Mouse (Mus musculus): ENCODE data around the gene Usf1. TPM values are rescaled to one million over a fixed set of nuclear protein-coding genes. Genes with fewer than 3 reads are reported as not detected.

The Usf1 gene
- polyA plus RNA-seq, 1 experiment from 2014 or later, result 70.9 TPM

GRCm38 (mm10) chr1:171388376-171389102 lies 22.6 kb upstream of the Usf1 start, which contains the start of gene Arhgap30:
Gene Arhgap30 (plus strand): TSS chr1:171388954.
- Histone ChIP-seq H3K27me3 (ENCODE audit: insufficient read depth, poor library complexity, severe bottlenecking) (peaks cover 25% of the 10 kb centered on the region), H3K36me3 (no peaks in the 10 kb centered on the region), H3K4me1 (peaks cover 6% of the 10 kb centered on the region; the same call in 1 of the 2 replicates), H3K4me3 (no peak within 1 kb of the TSS), H3K27ac (no peak within 1 kb of the TSS), H3K9me3 (no peaks in the 10 kb centered on the region)
- DNase-seq (ENCODE audit: low spot score), result no peak
- 76% methylated on average over 15 of the region's 15 CpGs for WGBS

GRCm38 (mm10) chr1:171390101-171390500 lies 21.0 kb upstream of the Usf1 start:
- no peak overlapping the region for H3K4me3 ChIP-seq
- H3K27me3 ChIP-seq (ENCODE audit: insufficient read depth, poor library complexity, severe bottlenecking), result peaks cover 14% of the 10 kb centered on the region
- H3K9me3 ChIP-seq, result no peaks in the 10 kb centered on the region
- 74% methylated on average over 4 of the region's 4 CpGs for WGBS
- H3K27ac ChIP-seq, result no peak overlapping the region
- no peak for DNase-seq (ENCODE audit: low spot score)
- H3K36me3 ChIP-seq, result no peaks in the 10 kb centered on the region
- H3K4me1 ChIP-seq, result peaks cover 6% of the 10 kb centered on the region; the same call in 1 of the 2 replicates

GRCm38 (mm10) chr1:171401821-171402220 lies 9.3 kb upstream of the Usf1 start:
- Histone ChIP-seq H3K4me3 (no peak overlapping the region), H3K9me3 (no peaks in the 10 kb centered on the region), H3K4me1 (no peaks in the 10 kb centered on the region), H3K36me3 (no peaks in the 10 kb centered on the region), H3K27me3 (ENCODE audit: insufficient read depth, poor library complexity, severe bottlenecking) (0 out of 2 replicates have a peak, but pooled peaks cover 3% of the 10 kb centered on the region), H3K27ac (no peak overlapping the region)
- WGBS, result 74% methylated on average over 4 of the region's 4 CpGs
- DNase-seq (ENCODE audit: low spot score), result no peak

GRCm38 (mm10) chr1:171402991-171403390 lies 8.1 kb upstream of the Usf1 start:
- DNase-seq (ENCODE audit: low spot score), result no peak
- Histone ChIP-seq H3K4me3 (no peak overlapping the region), H3K36me3 (no peaks in the 10 kb centered on the region), H3K4me1 (no peaks in the 10 kb centered on the region), H3K27ac (no peak overlapping the region), H3K27me3 (ENCODE audit: insufficient read depth, poor library complexity, severe bottlenecking) (peaks cover 5% of the 10 kb centered on the region; the same call in 1 of the 2 replicates), H3K9me3 (no peaks in the 10 kb centered on the region)
- WGBS, result 75% methylated on average over 9 of the region's 9 CpGs

GRCm38 (mm10) chr1:171407263-171407662 lies 3.9 kb upstream of the Usf1 start:
- H3K4me1 ChIP-seq, result 0 out of 2 replicates have a peak, but pooled peaks cover 5% of the 10 kb centered on the region
- no peak overlapping the region for H3K27ac ChIP-seq
- H3K4me3 ChIP-seq, result no peak overlapping the region
- peaks cover 14% of the 10 kb centered on the region; the same call in 1 of the 2 replicates for H3K27me3 ChIP-seq (ENCODE audit: insufficient read depth, poor library complexity, severe bottlenecking)
- H3K9me3 ChIP-seq, result no peaks in the 10 kb centered on the region
- no peak for DNase-seq (ENCODE audit: low spot score)
- no peaks in the 10 kb centered on the region for H3K36me3 ChIP-seq
- WGBS, result 74% methylated on average over 5 of the region's 5 CpGs

GRCm38 (mm10) chr1:171410231-171410630 lies 882 bp upstream of the Usf1 start:
- H3K27ac ChIP-seq, result no peak overlapping the region
- H3K4me1 ChIP-seq, result peaks cover 29% of the 10 kb centered on the region
- H3K27me3 ChIP-seq (ENCODE audit: insufficient read depth, poor library complexity, severe bottlenecking), result peaks cover 14% of the 10 kb centered on the region; the same call in 1 of the 2 replicates
- no peaks in the 10 kb centered on the region for H3K9me3 ChIP-seq
- H3K36me3 ChIP-seq, result peaks cover 14% of the 10 kb centered on the region
- no peak for DNase-seq (ENCODE audit: low spot score)
- no peak overlapping the region for H3K4me3 ChIP-seq
- 87% methylated on average over 1 of the region's 1 CpGs for WGBS

GRCm38 (mm10) chr1:171411492-171411941 lies 404 bp downstream of the Usf1 start:
- Histone ChIP-seq H3K4me3 (peak overlapping the region; percentile 93), H3K4me1 (peaks cover 29% of the 10 kb centered on the region), H3K36me3 (peaks cover 27% of the 10 kb centered on the region), H3K9me3 (no peaks in the 10 kb centered on the region), H3K27ac (peak overlapping the region; percentile 97), H3K27me3 (ENCODE audit: insufficient read depth, poor library complexity, severe bottlenecking) (peaks cover 14% of the 10 kb centered on the region; the same call in 1 of the 2 replicates)
- WGBS, result under 1% methylated on average over 39 of the region's 39 CpGs
- no peak for DNase-seq (ENCODE audit: low spot score)

GRCm38 (mm10) chr1:171412001-171412441 lies 908 bp downstream of the Usf1 start:
- H3K9me3 ChIP-seq, result no peaks in the 10 kb centered on the region
- H3K4me1 ChIP-seq, result peaks cover 29% of the 10 kb centered on the region
- peaks cover 32% of the 10 kb centered on the region for H3K36me3 ChIP-seq
- peak overlapping the region; percentile 97 for H3K27ac ChIP-seq
- peak; percentile 86 for DNase-seq (ENCODE audit: low spot score)
- peak overlapping the region; percentile 93 for H3K4me3 ChIP-seq
- H3K27me3 ChIP-seq (ENCODE audit: insufficient read depth, poor library complexity, severe bottlenecking), result peaks cover 14% of the 10 kb centered on the region; the same call in 1 of the 2 replicates
- 2% methylated on average over 20 of the region's 20 CpGs for WGBS

GRCm38 (mm10) chr1:171412446-171412845 lies 1.3 kb downstream of the Usf1 start:
- no peak for DNase-seq (ENCODE audit: low spot score)

GRCm38 (mm10) chr1:171413608-171414007 lies 2.5 kb downstream of the Usf1 start:
- no peak overlapping the region for H3K27ac ChIP-seq
- H3K9me3 ChIP-seq, result no peaks in the 10 kb centered on the region
- peaks cover 7% of the 10 kb centered on the region; the same call in 1 of the 2 replicates for H3K27me3 ChIP-seq (ENCODE audit: insufficient read depth, poor library complexity, severe bottlenecking)
- H3K4me1 ChIP-seq, result peaks cover 26% of the 10 kb centered on the region
- H3K4me3 ChIP-seq, result no peak overlapping the region
- H3K36me3 ChIP-seq, result peaks cover 47% of the 10 kb centered on the region
- no peak for DNase-seq (ENCODE audit: low spot score)
- WGBS, result 76% methylated on average over 8 of the region's 8 CpGs

More at GRCm38 (mm10) chr1:171412446-171412845, 1.3 kb downstream of the Usf1 start:
- Histone ChIP-seq H3K4me3 (peak overlapping the region; percentile 93), H3K27ac (peak overlapping the region; percentile 97; the same call in 1 of the 2 replicates), H3K27me3 (ENCODE audit: insufficient read depth, poor library complexity, severe bottlenecking) (peaks cover 9% of the 10 kb centered on the region; the same call in 1 of the 2 replicates), H3K4me1 (peaks cover 29% of the 10 kb centered on the region), H3K9me3 (no peaks in the 10 kb centered on the region), H3K36me3 (peaks cover 36% of the 10 kb centered on the region)
- WGBS, result 62% methylated on average over 3 of the region's 3 CpGs

- H3K9me3 ChIP-seq, result no peaks in the 10 kb centered on the region
- no peak within 1 kb of the TSS for H3K27ac ChIP-seq
- H3K4me1 ChIP-seq, result peaks cover 17% of the 10 kb centered on the region
- WGBS, result 91% methylated on average over 5 of the region's 5 CpGs
- no peaks in the 10 kb centered on the region for H3K27me3 ChIP-seq (ENCODE audit: insufficient read depth, poor library complexity, severe bottlenecking)
- no peak for DNase-seq (ENCODE audit: low spot score)
- peaks cover 71% of the 10 kb centered on the region for H3K36me3 ChIP-seq
- H3K4me3 ChIP-seq, result no peak within 1 kb of the TSS
Measured at GRCm38 (mm10) chr1:171418660-171419059, 7.5 kb downstream of the Usf1 start, which contains the start of gene Tstd1. Gene Tstd1 (plus strand): TSS chr1:171418872.

- no peak for DNase-seq (ENCODE audit: low spot score)
- 78% methylated on average over 12 of the region's 12 CpGs for WGBS
- H3K36me3 ChIP-seq, result peaks cover 66% of the 10 kb centered on the region
- H3K27ac ChIP-seq, result no peak overlapping the region
- no peaks in the 10 kb centered on the region for H3K27me3 ChIP-seq (ENCODE audit: insufficient read depth, poor library complexity, severe bottlenecking)
- no peak overlapping the region for H3K4me3 ChIP-seq
- peaks cover 10% of the 10 kb centered on the region for H3K4me1 ChIP-seq
- H3K9me3 ChIP-seq, result no peaks in the 10 kb centered on the region
Measured at GRCm38 (mm10) chr1:171419291-171419882, 8.3 kb downstream of the Usf1 start.

- no peak for DNase-seq (ENCODE audit: low spot score)
- H3K36me3 ChIP-seq, result peaks cover 62% of the 10 kb centered on the region
- no peak overlapping the region for H3K4me3 ChIP-seq
- WGBS, result 82% methylated on average over 5 of the region's 5 CpGs
- no peaks in the 10 kb centered on the region for H3K9me3 ChIP-seq
- H3K27me3 ChIP-seq (ENCODE audit: insufficient read depth, poor library complexity, severe bottlenecking), result no peaks in the 10 kb centered on the region
- H3K27ac ChIP-seq, result no peak overlapping the region
- peaks cover 12% of the 10 kb centered on the region for H3K4me1 ChIP-seq
Measured at GRCm38 (mm10) chr1:171419905-171420304, 8.8 kb downstream of the Usf1 start.
